In genomic region chr11:3539826-3540196, GRCm38 (mm10) we compare ENCODE assay signal across 8 mouse cellular contexts. TPM values are rescaled to one million over a fixed set of nuclear protein-coding genes. Genes with fewer than 3 reads are reported as not detected.
DNase-seq lines count a peak whose midpoint lies in the region; ATAC-seq lines count a peak whose summit lies in the region.

No protein-coding gene starts in this region.

- peaks cover 46% of the 10 kb centered on the region for H3K4me1 ChIP-seq in heart, embryonic 13.5 days
- peaks cover 31% of the 10 kb centered on the region for H3K4me1 ChIP-seq in hindbrain, embryonic 12.5 days
- peaks cover 12% of the 10 kb centered on the region for H3K4me1 ChIP-seq in midbrain, embryonic 11.5 days (ENCODE audit: control insufficient read depth, insufficient read depth, low read length)

- no peak overlapping the region for H3K27ac ChIP-seq in heart, embryonic 13.5 days (replicated peaks)
- no peak overlapping the region for H3K27ac ChIP-seq in hindbrain, embryonic 12.5 days
- H3K27ac ChIP-seq in midbrain, embryonic 11.5 days (ENCODE audit: low read depth, low read length), result no peak overlapping the region

- H3K9ac ChIP-seq in heart, embryonic 13.5 days, result peak overlapping the region; percentile 77
- H3K9ac ChIP-seq in hindbrain, embryonic 12.5 days, result 0 out of 2 replicates have a peak overlapping the region, but pooled peaks have one; percentile 8
- H3K9ac ChIP-seq in midbrain, embryonic 11.5 days (ENCODE audit: low read length), result no peak overlapping the region

- no peak for ATAC-seq in heart, embryonic 13.5 days (ENCODE audit: extremely low read depth, insufficient number of reproducible peaks, low FRiP score, low TSS enrichment)
- ATAC-seq in hindbrain, embryonic 12.5 days (ENCODE audit: low FRiP score), result no peak
- no peak for ATAC-seq in midbrain, embryonic 11.5 days (ENCODE audit: low FRiP score)

- H3K9me3 ChIP-seq in heart, embryonic 13.5 days, result 0 out of 2 replicates have a peak, but pooled peaks cover 7% of the 10 kb centered on the region
- 0 out of 2 replicates have a peak, but pooled peaks cover 4% of the 10 kb centered on the region for H3K9me3 ChIP-seq in hindbrain, embryonic 12.5 days (replicated peaks)
- H3K9me3 ChIP-seq in midbrain, embryonic 11.5 days (ENCODE audit: control insufficient read depth, low read length), result peaks cover 3% of the 10 kb centered on the region; the same call in 1 of the 2 replicates

- peaks cover 14% of the 10 kb centered on the region for H3K36me3 ChIP-seq in heart, embryonic 13.5 days
- H3K36me3 ChIP-seq in hindbrain, embryonic 12.5 days, result no peaks in the 10 kb centered on the region
- no peaks in the 10 kb centered on the region for H3K36me3 ChIP-seq in midbrain, embryonic 11.5 days (ENCODE audit: control insufficient read depth, insufficient read depth, low read length)

- 70% methylated on average over 4 of the region's 4 CpGs for WGBS in heart, embryonic 13.5 days
- 80% methylated on average over 4 of the region's 4 CpGs for WGBS in hindbrain, embryonic 12.5 days
- WGBS in midbrain, embryonic 11.5 days, result 80% methylated on average over 4 of the region's 4 CpGs

- DNase-seq in heart, adult 9 months (ENCODE audit: low spot score in 2 of 2), result no peak
- DNase-seq in MN1 (ENCODE audit: low spot score), result peak; percentile 20
- no peak for DNase-seq in midbrain, embryonic 11.5 days (ENCODE audit: low spot score, missing footprints)
- no peak for DNase-seq in left cerebral cortex, postnatal 10 days (ENCODE audit: extremely low spot score in 1 of 2, low spot score in 2 of 2)
- no peak for DNase-seq in left cerebral cortex, adult 18-20 months (ENCODE audit: low spot score in 2 of 2)
- no peak for DNase-seq in adrenal gland, postnatal 36 days

- H3K4me3 ChIP-seq in heart, embryonic 13.5 days, result peak overlapping the region; percentile 74
- H3K4me3 ChIP-seq in hindbrain, embryonic 12.5 days, result peak overlapping the region; percentile 53
- peak overlapping the region; percentile 55; the same call in 1 of the 2 replicates for H3K4me3 ChIP-seq in midbrain, embryonic 11.5 days (ENCODE audit: low read depth, low read length)

- H3K27me3 ChIP-seq in heart, embryonic 13.5 days (replicated peaks), result no peaks in the 10 kb centered on the region
- H3K27me3 ChIP-seq in hindbrain, embryonic 12.5 days, result no peaks in the 10 kb centered on the region
- H3K27me3 ChIP-seq in midbrain, embryonic 11.5 days (ENCODE audit: control insufficient read depth, insufficient read depth, low read length), result no peaks in the 10 kb centered on the region

- intact Hi-C loops in left cerebral cortex, postnatal 10 days (cut with DNase I), result loop anchor here (5.0 to 10.0 kb wide), 4 partner anchors 92 to 375 kb away; partner anchors contain the start of genes Morc2a and Slc35e4

- H3K4me2 ChIP-seq in heart, embryonic 13.5 days, result peak overlapping the region; percentile 85
- H3K4me2 ChIP-seq in hindbrain, embryonic 12.5 days (replicated peaks), result peak overlapping the region; percentile 59
- H3K4me2 ChIP-seq in midbrain, embryonic 11.5 days, result peak overlapping the region; percentile 58

RNA-seq across cellular contexts. Expression of gene Smtn, which starts 0.6 kb away (rescaled TPM):
- 77.1 and 79.5 TPM in 2 replicates for polyA plus RNA-seq in heart, embryonic 13.5 days (2015; fragmentation: Nextera tagmentation; extraction: Ambion mirVana)
- polyA plus RNA-seq in hindbrain, embryonic 12.5 days (2016; fragmentation: Nextera tagmentation; extraction: Ambion mirVana), result 42.2 TPM in 2 replicates
- 26.6 and 27.1 TPM in 2 replicates for polyA plus RNA-seq in midbrain, embryonic 11.5 days (2014; fragmentation: Nextera tagmentation; extraction: Ambion mirVana)
- 10 to 100 TPM; 11.8 to 14.6 TPM for total RNA-seq in left cerebral cortex, postnatal 10 days (2021)
- 1 to 10 TPM; 6.0 to 6.5 TPM for total RNA-seq in left cerebral cortex, adult 18-20 months (2021)
- 10 to 100 TPM; 44.9 to 71.7 TPM for total RNA-seq in adrenal gland, postnatal 36 days (2021)

RNA-seq across cellular contexts. Expression of gene Selenom, which starts 25.3 kb away (rescaled TPM):
- polyA plus RNA-seq in heart, embryonic 13.5 days (2015; fragmentation: Nextera tagmentation; extraction: Ambion mirVana), result 128 and 130 TPM in 2 replicates
- polyA plus RNA-seq in hindbrain, embryonic 12.5 days (2016; fragmentation: Nextera tagmentation; extraction: Ambion mirVana), result 78.0 and 83.6 TPM in 2 replicates
- 55.9 and 58.9 TPM in 2 replicates for polyA plus RNA-seq in midbrain, embryonic 11.5 days (2014; fragmentation: Nextera tagmentation; extraction: Ambion mirVana)
- 100 to 1,000 TPM; 198 TPM for total RNA-seq in left cerebral cortex, postnatal 10 days (2021)
- 100 to 1,000 TPM; 137 to 148 TPM for total RNA-seq in left cerebral cortex, adult 18-20 months (2021)
- 10 to 100 TPM; 32.7 to 34.8 TPM for total RNA-seq in adrenal gland, postnatal 36 days (2021)

RNA-seq across cellular contexts. Expression of gene Inpp5j, which starts 35.2 kb away (rescaled TPM):
- polyA plus RNA-seq in heart, embryonic 13.5 days (2015; fragmentation: Nextera tagmentation; extraction: Ambion mirVana), result 9.0 and 10.0 TPM in 2 replicates
- 0.73 and 1.2 TPM in 2 replicates for polyA plus RNA-seq in hindbrain, embryonic 12.5 days (2016; fragmentation: Nextera tagmentation; extraction: Ambion mirVana)
- 0.07 and 0.16 TPM in 2 replicates for polyA plus RNA-seq in midbrain, embryonic 11.5 days (2014; fragmentation: Nextera tagmentation; extraction: Ambion mirVana)
- total RNA-seq in left cerebral cortex, postnatal 10 days (2021), result 10 to 100 TPM; 34.7 to 40.4 TPM
- total RNA-seq in left cerebral cortex, adult 18-20 months (2021), result 10 to 100 TPM; 51.9 to 53.4 TPM
- under 1 TPM; 0.66 to 0.76 TPM for total RNA-seq in adrenal gland, postnatal 36 days (2021)

RNA-seq across cellular contexts. Expression of gene Pla2g3, which starts 51.7 kb away (rescaled TPM):
- 0.11 and 0.16 TPM in 2 replicates for polyA plus RNA-seq in heart, embryonic 13.5 days (2015; fragmentation: Nextera tagmentation; extraction: Ambion mirVana)
- 0.81 and 1.2 TPM in 2 replicates for polyA plus RNA-seq in hindbrain, embryonic 12.5 days (2016; fragmentation: Nextera tagmentation; extraction: Ambion mirVana)
- 0.38 and 0.54 TPM in 2 replicates for polyA plus RNA-seq in midbrain, embryonic 11.5 days (2014; fragmentation: Nextera tagmentation; extraction: Ambion mirVana)
- 10 to 100 TPM in 1 of 2 experiments, 1 to 10 TPM in 1; 6.9 to 19.4 TPM for total RNA-seq in left cerebral cortex, postnatal 10 days (2021)
- total RNA-seq in left cerebral cortex, adult 18-20 months (2021), result 1 to 10 TPM; 2.7 to 3.4 TPM
- under 1 TPM in 1 of 2 experiments, not detected in 1; 0.20 TPM for total RNA-seq in adrenal gland, postnatal 36 days (2021)

Comparison
In these comparisons a context has a peak if more than half of its experiments do, and no peak if none do; other contexts are left out.
1. RNA of gene Inpp5j, which starts 35.2 kb away (total RNA-seq): 51.9 to 53.4 TPM in left cerebral cortex, adult 18-20 months and 34.7 to 40.4 TPM in left cerebral cortex, postnatal 10 days; 0.66 to 0.76 TPM in adrenal gland, postnatal 36 days; every median in the first group is over 10 times any median in the second.
2. Peak in every context shown above with its lines, with median percentiles within 50 percentile points of each other: H3K4me2 ChIP-seq and H3K4me3 ChIP-seq.